Mouse (Mus musculus): ENCODE measurements at regions not wholly inside any gene's neighbourhood (a gene's known extent, or its start where the extent isn't known, plus 50 kb on each side); places are given as distances from the start of the nearest gene placed in this dataset.

DNA sequence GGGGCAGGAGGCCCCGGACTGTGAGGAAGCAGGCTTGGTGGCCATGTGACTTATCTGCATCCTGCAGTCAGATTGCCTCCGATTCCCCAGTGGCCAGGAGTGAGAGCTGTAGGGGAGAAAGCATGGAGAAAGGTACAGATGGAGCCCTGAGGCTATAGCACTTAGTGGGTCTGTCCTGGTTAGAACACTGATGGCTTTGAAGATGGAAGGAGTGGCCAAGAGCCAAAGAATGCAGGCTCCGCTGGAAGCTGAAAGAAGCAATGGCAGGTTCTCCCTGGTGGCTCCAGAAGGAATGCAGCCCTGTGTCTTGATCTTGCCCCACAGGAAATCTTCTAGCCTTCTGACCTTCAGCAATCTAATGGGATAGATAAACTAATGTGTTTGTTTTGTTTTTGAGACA lies 926.3 kb downstream of the 4930447A16Rik start:
- Histone ChIP-seq H3K4me3 (ENCODE audit: low read depth, low read length) (no peak overlapping the region), H3K27ac (ENCODE audit: low read length) (no peak overlapping the region), H3K27me3 (ENCODE audit: control insufficient read depth, insufficient read depth, low read depth, low read length) (no peaks in the 10 kb centered on the region), H3K9ac (ENCODE audit: low read depth, low read length) (no peak overlapping the region), H3K4me1 (ENCODE audit: control insufficient read depth, insufficient read depth, low read length) (no peaks in the 10 kb centered on the region), H3K9me3 (replicated peaks; ENCODE audit: control insufficient read depth, low read length, poor library complexity, severe bottlenecking) (no peaks in the 10 kb centered on the region), H3K36me3 (ENCODE audit: control insufficient read depth, insufficient read depth, low read length) (no peaks in the 10 kb centered on the region), H3K4me2 (ENCODE audit: low read length) (no peak overlapping the region)
- 80% methylated on average over 3 of the region's 3 CpGs for WGBS
- no peak for ATAC-seq

DNA sequence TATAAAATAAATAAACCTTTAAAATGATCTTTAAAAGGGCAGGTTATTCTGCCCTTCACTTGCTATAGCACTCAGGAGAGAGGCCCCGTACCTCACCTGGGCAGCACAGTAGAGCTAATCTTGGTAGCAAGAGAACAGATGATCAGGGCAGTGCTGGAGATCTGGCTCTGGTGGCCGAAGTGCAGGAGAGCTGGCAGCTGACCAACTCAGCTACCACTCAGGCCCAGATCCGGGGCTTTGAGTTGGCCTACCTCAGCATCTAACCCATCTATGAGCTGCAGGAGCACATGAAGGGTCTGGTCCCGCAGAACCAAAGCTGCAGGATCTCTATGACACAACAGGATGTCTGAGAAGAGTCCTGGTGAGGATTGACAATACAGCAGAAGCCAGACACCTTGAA lies 928.0 kb downstream of the 4930447A16Rik start:
- Histone ChIP-seq H3K4me1 (ENCODE audit: control insufficient read depth, insufficient read depth, low read length) (no peaks in the 10 kb centered on the region), H3K9ac (ENCODE audit: low read depth, low read length) (no peak overlapping the region), H3K27me3 (ENCODE audit: control insufficient read depth, insufficient read depth, low read depth, low read length) (no peaks in the 10 kb centered on the region), H3K36me3 (ENCODE audit: control insufficient read depth, insufficient read depth, low read length) (no peaks in the 10 kb centered on the region), H3K9me3 (replicated peaks; ENCODE audit: control insufficient read depth, low read length, poor library complexity, severe bottlenecking) (no peaks in the 10 kb centered on the region), H3K4me2 (ENCODE audit: low read length) (no peak overlapping the region), H3K4me3 (ENCODE audit: low read depth, low read length) (no peak overlapping the region), H3K27ac (ENCODE audit: low read length) (no peak overlapping the region)
- 87% methylated on average over 4 of the region's 4 CpGs for WGBS
- ATAC-seq: no peak

DNA sequence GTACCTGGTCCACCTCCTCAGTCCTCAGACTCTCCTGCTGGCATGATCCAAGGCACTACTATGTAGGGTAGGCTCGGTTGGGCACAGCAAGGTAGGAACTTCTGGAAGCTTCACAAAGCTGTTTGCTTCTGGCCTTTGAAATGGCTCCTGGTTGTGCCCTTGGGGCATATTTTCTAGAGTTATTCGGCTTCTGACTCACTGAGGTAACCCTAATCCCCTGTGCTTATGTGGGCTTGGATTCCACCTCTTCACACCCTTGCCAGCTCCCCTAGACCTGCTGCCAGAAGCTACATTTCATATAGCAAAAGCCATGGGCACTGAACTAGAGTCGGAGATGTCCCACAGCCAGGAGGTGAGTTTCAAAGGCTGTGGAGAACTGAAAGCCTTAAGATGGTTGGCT lies 933.7 kb downstream of the 4930447A16Rik start:
- no peak overlapping the region for H3K4me3 ChIP-seq (ENCODE audit: low read depth, low read length)
- H3K9ac ChIP-seq (ENCODE audit: low read depth, low read length): no peak overlapping the region
- H3K4me2 ChIP-seq (ENCODE audit: low read length): no peak overlapping the region
- no peak for ATAC-seq
- H3K27ac ChIP-seq (ENCODE audit: low read length): no peak overlapping the region
- 84% methylated on average over 3 of the region's 3 CpGs for WGBS
- H3K27me3 ChIP-seq (ENCODE audit: control insufficient read depth, insufficient read depth, low read depth, low read length): no peaks in the 10 kb centered on the region
- no peaks in the 10 kb centered on the region; the same call in 1 of the 2 replicates for H3K9me3 ChIP-seq (replicated peaks; ENCODE audit: control insufficient read depth, low read length, poor library complexity, severe bottlenecking)
- no peaks in the 10 kb centered on the region for H3K4me1 ChIP-seq (ENCODE audit: control insufficient read depth, insufficient read depth, low read length)
- H3K36me3 ChIP-seq (ENCODE audit: control insufficient read depth, insufficient read depth, low read length): no peaks in the 10 kb centered on the region

DNA sequence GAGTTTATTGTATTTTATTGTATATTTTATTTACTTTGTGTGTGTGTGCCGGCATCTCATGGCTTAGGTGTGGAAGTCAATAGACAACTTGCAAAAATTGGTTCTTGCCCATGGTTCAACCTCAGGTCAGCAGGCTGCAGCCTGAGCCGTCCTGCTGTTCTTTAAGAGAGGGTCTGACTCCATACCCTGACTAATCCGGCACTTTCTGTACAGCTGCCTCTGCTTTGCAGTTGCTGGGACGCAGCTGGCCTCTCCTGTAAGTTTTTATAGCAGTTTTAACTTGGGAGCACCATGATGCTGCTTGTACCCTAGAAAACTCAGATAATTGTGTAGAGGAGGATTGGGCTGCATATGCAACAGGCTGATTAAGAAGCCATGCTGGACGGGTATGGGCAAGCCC lies 938.2 kb downstream of the 4930447A16Rik start:
- Histone ChIP-seq H3K27ac (ENCODE audit: low read length) (no peak overlapping the region), H3K9me3 (replicated peaks; ENCODE audit: control insufficient read depth, low read length, poor library complexity, severe bottlenecking) (no peaks in the 10 kb centered on the region; the same call in 1 of the 2 replicates), H3K4me1 (ENCODE audit: control insufficient read depth, insufficient read depth, low read length) (no peaks in the 10 kb centered on the region), H3K9ac (ENCODE audit: low read depth, low read length) (no peak overlapping the region), H3K4me2 (ENCODE audit: low read length) (no peak overlapping the region), H3K27me3 (ENCODE audit: control insufficient read depth, insufficient read depth, low read depth, low read length) (no peaks in the 10 kb centered on the region), H3K36me3 (ENCODE audit: control insufficient read depth, insufficient read depth, low read length) (no peaks in the 10 kb centered on the region), H3K4me3 (ENCODE audit: low read depth, low read length) (no peak overlapping the region)
- 79% methylated on average over 5 of the region's 5 CpGs for WGBS
- ATAC-seq: no peak

DNA sequence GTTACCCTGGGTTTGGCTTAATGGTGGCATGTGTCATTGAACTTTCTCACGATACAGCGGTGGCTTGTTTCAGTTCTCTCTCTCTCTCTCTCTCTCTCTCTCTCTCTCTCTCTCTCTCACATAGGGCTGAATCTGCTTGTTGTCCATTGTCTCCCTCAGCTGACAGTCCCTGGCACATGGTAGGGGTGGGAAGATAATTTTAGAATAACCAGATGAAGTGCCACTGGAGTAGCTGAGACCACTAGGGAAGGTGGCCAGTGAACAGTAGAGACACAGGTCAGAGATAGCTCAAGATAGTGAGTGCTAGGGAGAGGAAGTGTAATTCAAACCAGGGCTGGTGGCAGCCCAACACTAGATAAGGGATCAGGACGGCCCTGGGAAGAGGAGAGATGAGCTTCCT lies 938.7 kb downstream of the 4930447A16Rik start:
- H3K36me3 ChIP-seq (ENCODE audit: control insufficient read depth, insufficient read depth, low read length): no peaks in the 10 kb centered on the region
- H3K4me2 ChIP-seq (ENCODE audit: low read length): no peak overlapping the region
- no peaks in the 10 kb centered on the region for H3K4me1 ChIP-seq (ENCODE audit: control insufficient read depth, insufficient read depth, low read length)
- no peaks in the 10 kb centered on the region for H3K27me3 ChIP-seq (ENCODE audit: control insufficient read depth, insufficient read depth, low read depth, low read length)
- ATAC-seq: no peak
- H3K9ac ChIP-seq (ENCODE audit: low read depth, low read length): no peak overlapping the region
- no peak overlapping the region for H3K27ac ChIP-seq (ENCODE audit: low read length)
- H3K4me3 ChIP-seq (ENCODE audit: low read depth, low read length): no peak overlapping the region
- 85% methylated on average over 3 of the region's 3 CpGs for WGBS
- no peaks in the 10 kb centered on the region; the same call in 1 of the 2 replicates for H3K9me3 ChIP-seq (replicated peaks; ENCODE audit: control insufficient read depth, low read length, poor library complexity, severe bottlenecking)

DNA sequence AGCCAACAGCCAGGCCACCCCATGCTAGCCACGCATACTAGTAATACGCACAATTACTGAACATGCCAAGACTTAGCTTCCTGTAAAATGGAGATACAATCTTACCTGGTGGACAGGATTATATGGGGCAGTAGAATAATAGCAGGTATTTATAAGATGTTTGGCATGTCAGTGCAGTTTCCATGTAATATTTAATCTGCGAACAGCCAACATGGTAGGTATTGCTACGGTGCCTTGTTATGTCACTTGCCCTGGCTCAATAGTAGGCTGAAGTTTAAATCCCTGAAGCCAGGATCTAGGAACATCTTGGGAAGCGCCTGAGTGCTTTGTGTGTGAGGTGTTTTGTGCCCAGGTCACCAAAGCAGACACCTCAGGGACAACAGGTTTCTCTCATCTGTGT lies 942.3 kb downstream of the 4930447A16Rik start:
- H3K4me3 ChIP-seq (ENCODE audit: low read depth, low read length): no peak overlapping the region
- no peak overlapping the region for H3K4me2 ChIP-seq (ENCODE audit: low read length)
- H3K9ac ChIP-seq (ENCODE audit: low read depth, low read length): no peak overlapping the region
- no peaks in the 10 kb centered on the region for H3K9me3 ChIP-seq (replicated peaks; ENCODE audit: control insufficient read depth, low read length, poor library complexity, severe bottlenecking)
- 91% methylated on average over 5 of the region's 5 CpGs for WGBS
- no peaks in the 10 kb centered on the region for H3K36me3 ChIP-seq (ENCODE audit: control insufficient read depth, insufficient read depth, low read length)
- no peaks in the 10 kb centered on the region for H3K4me1 ChIP-seq (ENCODE audit: control insufficient read depth, insufficient read depth, low read length)
- no peaks in the 10 kb centered on the region for H3K27me3 ChIP-seq (ENCODE audit: control insufficient read depth, insufficient read depth, low read depth, low read length)
- H3K27ac ChIP-seq (ENCODE audit: low read length): no peak overlapping the region
- no peak for ATAC-seq

DNA sequence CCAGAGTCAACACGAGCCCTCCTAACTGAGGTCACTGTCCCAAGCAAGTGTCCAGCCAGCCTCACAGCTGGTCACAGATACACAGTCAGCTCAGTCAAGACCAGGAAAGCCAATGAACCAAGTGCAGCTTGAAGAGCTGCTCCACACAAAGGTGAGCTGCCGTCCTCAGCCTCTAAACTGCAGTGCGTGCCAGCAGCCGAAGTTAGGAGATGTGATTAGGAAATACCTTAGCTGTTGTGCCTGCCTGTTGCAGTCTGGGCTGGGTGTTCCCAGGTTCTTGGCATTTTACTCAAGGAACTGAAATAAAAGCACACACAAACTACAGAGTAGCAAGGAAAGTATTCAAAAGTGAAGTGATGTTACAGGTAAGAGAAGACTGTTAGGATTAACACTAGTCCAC lies 942.9 kb downstream of the 4930447A16Rik start:
- H3K4me1 ChIP-seq (ENCODE audit: control insufficient read depth, insufficient read depth, low read length): no peaks in the 10 kb centered on the region
- H3K36me3 ChIP-seq (ENCODE audit: control insufficient read depth, insufficient read depth, low read length): no peaks in the 10 kb centered on the region
- H3K9me3 ChIP-seq (replicated peaks; ENCODE audit: control insufficient read depth, low read length, poor library complexity, severe bottlenecking): no peaks in the 10 kb centered on the region
- H3K27me3 ChIP-seq (ENCODE audit: control insufficient read depth, insufficient read depth, low read depth, low read length): no peaks in the 10 kb centered on the region
- no peak overlapping the region for H3K9ac ChIP-seq (ENCODE audit: low read depth, low read length)
- H3K4me3 ChIP-seq (ENCODE audit: low read depth, low read length): no peak overlapping the region
- H3K4me2 ChIP-seq (ENCODE audit: low read length): no peak overlapping the region
- no peak for ATAC-seq
- no peak overlapping the region for H3K27ac ChIP-seq (ENCODE audit: low read length)
- WGBS: 90% methylated on average over 4 of the region's 4 CpGs

DNA sequence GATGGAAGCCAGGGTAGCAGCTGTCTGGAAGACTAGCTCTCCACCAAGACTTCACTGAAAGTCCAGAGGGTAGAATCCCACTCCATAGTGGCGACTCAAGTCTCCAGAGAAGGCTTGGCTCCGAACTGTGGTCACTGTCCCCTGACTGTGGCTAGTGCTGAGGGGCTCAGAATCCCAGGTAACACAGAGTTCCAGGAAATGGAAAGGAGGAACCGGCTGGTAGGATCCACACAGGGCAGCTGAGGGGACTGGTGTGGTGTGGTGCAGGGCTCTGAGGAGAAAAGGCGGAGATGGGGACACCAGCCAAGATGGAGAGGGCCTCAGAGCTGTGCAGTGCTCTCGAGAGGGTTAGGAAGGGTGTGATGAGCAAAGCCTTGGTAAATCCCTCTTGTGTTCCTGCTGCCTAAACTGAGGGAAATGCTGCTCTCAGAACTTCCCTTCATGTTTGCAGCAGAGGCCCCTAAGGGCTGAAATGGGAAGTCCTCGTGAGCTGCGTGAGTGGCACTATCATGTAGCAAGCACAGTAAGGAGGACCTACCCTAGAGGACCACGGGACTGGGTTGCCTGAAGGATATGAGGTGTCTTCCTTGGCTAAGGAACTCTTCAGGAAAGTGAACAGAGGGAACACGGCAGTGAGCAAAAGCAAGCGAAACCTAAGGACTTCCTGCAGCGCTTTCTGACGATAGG lies 946.2 kb downstream of the 4930447A16Rik start:
- H3K27me3 ChIP-seq (ENCODE audit: control insufficient read depth, insufficient read depth, low read depth, low read length): no peaks in the 10 kb centered on the region
- H3K27ac ChIP-seq (ENCODE audit: low read length): no peak overlapping the region
- no peaks in the 10 kb centered on the region for H3K4me1 ChIP-seq (ENCODE audit: control insufficient read depth, insufficient read depth, low read length)
- H3K4me2 ChIP-seq (ENCODE audit: low read length): no peak overlapping the region
- no peaks in the 10 kb centered on the region for H3K36me3 ChIP-seq (ENCODE audit: control insufficient read depth, insufficient read depth, low read length)
- 84% methylated on average over 12 of the region's 12 CpGs for WGBS
- ATAC-seq: no peak
- H3K4me3 ChIP-seq (ENCODE audit: low read depth, low read length): no peak overlapping the region
- H3K9ac ChIP-seq (ENCODE audit: low read depth, low read length): no peak overlapping the region
- H3K9me3 ChIP-seq (replicated peaks; ENCODE audit: control insufficient read depth, low read length, poor library complexity, severe bottlenecking): no peaks in the 10 kb centered on the region

DNA sequence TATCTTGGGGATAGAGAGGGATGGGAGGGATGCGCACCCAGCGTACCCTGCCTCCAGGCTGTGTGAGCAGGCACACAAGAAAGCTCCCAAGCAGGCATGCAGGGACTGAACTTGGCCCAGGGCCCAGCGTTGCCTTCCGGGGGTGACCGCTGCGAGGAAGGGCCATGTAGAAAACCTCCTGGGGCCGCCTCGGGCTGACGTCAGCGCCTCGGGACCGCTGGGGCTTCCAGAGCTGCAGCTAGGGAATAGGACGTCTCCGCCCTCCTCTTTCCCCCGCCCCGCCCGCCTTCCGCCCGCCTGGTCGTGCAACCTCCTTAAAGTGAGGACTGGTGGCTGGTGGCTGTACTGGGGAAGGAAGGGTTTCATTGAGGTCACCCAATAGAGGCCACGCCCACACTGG lies 948.4 kb downstream of the 4930447A16Rik start:
- H3K27ac ChIP-seq (ENCODE audit: low read length): no peak overlapping the region
- peak overlapping the region; percentile 61 for H3K4me2 ChIP-seq (ENCODE audit: low read length)
- no peaks in the 10 kb centered on the region for H3K36me3 ChIP-seq (ENCODE audit: control insufficient read depth, insufficient read depth, low read length)
- H3K9me3 ChIP-seq (replicated peaks; ENCODE audit: control insufficient read depth, low read length, poor library complexity, severe bottlenecking): no peaks in the 10 kb centered on the region
- no peaks in the 10 kb centered on the region for H3K4me1 ChIP-seq (ENCODE audit: control insufficient read depth, insufficient read depth, low read length)
- no peaks in the 10 kb centered on the region for H3K27me3 ChIP-seq (ENCODE audit: control insufficient read depth, insufficient read depth, low read depth, low read length)
- peak overlapping the region; percentile 49; the same call in 1 of the 2 replicates for H3K9ac ChIP-seq (ENCODE audit: low read depth, low read length)
- WGBS: 5% methylated on average over 15 of the region's 21 CpGs
- ATAC-seq: peak; percentile 77
- H3K4me3 ChIP-seq (ENCODE audit: low read depth, low read length): peak overlapping the region; percentile 14

All from midbrain, embryonic 16.5 days (tissue).